Mouse (Mus musculus): ENCODE measurements at regions not wholly inside any gene's neighbourhood (a gene's known extent, or its start where the extent isn't known, plus 50 kb on each side); places are given as distances from the start of the nearest gene placed in this dataset.

DNA sequence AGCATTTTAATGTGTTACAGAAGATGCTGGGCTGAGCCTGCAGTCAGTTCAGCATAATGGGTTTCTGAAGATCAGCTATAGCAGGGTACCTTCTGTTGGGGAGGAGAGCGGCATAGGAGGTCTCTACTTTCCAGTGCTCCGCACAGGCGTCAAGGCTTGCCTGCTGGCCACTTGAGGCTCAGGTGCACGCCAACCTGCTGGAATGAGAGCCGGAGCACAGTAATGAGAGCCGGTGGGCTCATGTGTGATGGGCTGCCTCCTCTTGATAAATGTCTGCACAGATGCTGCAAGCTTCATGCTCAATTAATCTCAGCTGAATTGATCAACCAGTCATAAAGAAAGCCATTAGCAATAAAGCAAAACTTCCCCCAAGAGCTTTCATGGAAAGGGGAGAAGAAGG is 290.6 kb downstream of the Foxo1 start:
- Histone ChIP-seq H3K4me1 (ENCODE audit: control insufficient read depth, insufficient read depth, low read length) (no peaks in the 10 kb centered on the region), H3K4me2 (ENCODE audit: low read length) (no peak overlapping the region), H3K4me3 (ENCODE audit: low read depth, low read length) (no peak overlapping the region), H3K27ac (ENCODE audit: low read depth, low read length) (no peak overlapping the region), H3K27me3 (replicated peaks; ENCODE audit: control insufficient read depth, insufficient read depth, low read length) (no peaks in the 10 kb centered on the region), H3K36me3 (ENCODE audit: control insufficient read depth, insufficient read depth, low read length) (no peaks in the 10 kb centered on the region), H3K9me3 (replicated peaks; ENCODE audit: control insufficient read depth, low read length) (no peaks in the 10 kb centered on the region), H3K9ac (ENCODE audit: low read length) (no peak overlapping the region)
- DNase-seq (ENCODE audit: low spot score) (peak; percentile 35), ATAC-seq (no peak)
- WGBS = 66% methylated on average over 6 of the region's 6 CpGs

DNA sequence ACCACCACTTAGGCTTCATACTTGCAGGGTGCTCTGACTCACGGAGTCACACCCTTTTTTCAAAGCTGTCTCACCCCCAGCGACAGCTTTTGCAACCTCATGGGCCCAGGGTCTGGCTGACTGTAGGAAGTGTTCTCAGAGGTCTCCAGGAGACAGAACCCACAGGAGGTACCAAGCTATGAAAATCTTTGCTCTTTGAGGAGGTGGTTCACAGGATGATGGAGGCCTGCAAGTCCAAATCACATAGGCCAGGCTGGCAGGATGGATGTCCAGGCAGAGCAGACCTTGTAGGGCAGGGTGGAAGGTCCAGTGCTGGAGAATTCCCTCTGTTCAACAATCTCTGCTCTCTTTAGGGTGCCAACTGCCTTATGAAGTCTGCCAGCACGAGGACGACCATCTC is 289.2 kb downstream of the Foxo1 start:
- H3K4me1 ChIP-seq (ENCODE audit: control insufficient read depth, insufficient read depth, low read length) = no peaks in the 10 kb centered on the region
- no peak overlapping the region for H3K27ac ChIP-seq (ENCODE audit: low read depth, low read length)
- no peak for DNase-seq (ENCODE audit: low spot score)
- no peak overlapping the region for H3K9ac ChIP-seq (ENCODE audit: low read length)
- no peak overlapping the region for H3K4me2 ChIP-seq (ENCODE audit: low read length)
- WGBS = 90% methylated on average over 4 of the region's 4 CpGs
- no peaks in the 10 kb centered on the region for H3K36me3 ChIP-seq (ENCODE audit: control insufficient read depth, insufficient read depth, low read length)
- H3K4me3 ChIP-seq (ENCODE audit: low read depth, low read length) = no peak overlapping the region
- no peaks in the 10 kb centered on the region for H3K27me3 ChIP-seq (replicated peaks; ENCODE audit: control insufficient read depth, insufficient read depth, low read length)
- H3K9me3 ChIP-seq (replicated peaks; ENCODE audit: control insufficient read depth, low read length) = no peaks in the 10 kb centered on the region
- no peak for ATAC-seq

DNA sequence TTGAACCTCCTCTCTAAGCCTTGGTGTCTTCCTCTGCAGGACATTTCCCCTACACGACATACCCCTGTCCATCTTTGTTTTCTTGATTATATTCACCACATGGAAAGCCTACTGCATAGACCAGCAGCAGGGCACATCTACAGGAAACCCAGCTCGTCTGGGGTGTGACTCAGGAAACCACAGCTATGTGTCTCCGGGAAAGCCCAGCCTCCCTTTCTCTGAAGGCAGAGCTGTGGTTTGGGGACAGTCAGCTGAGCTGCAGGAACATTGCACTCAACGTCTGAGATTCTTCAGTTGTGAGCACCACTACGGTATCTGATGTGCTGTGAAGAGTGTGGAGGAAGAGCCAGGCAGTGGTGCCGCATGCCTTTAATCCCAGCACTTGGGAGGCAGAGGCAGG is 286.9 kb downstream of the Foxo1 start:
- 90% methylated on average over 6 of the region's 6 CpGs for WGBS
- Histone ChIP-seq H3K9me3 (replicated peaks; ENCODE audit: control insufficient read depth, low read length) (no peaks in the 10 kb centered on the region; the same call in 1 of the 2 replicates), H3K4me3 (ENCODE audit: low read depth, low read length) (no peak overlapping the region), H3K27ac (ENCODE audit: low read depth, low read length) (no peak overlapping the region), H3K4me2 (ENCODE audit: low read length) (no peak overlapping the region), H3K9ac (ENCODE audit: low read length) (no peak overlapping the region), H3K36me3 (ENCODE audit: control insufficient read depth, insufficient read depth, low read length) (no peaks in the 10 kb centered on the region), H3K27me3 (replicated peaks; ENCODE audit: control insufficient read depth, insufficient read depth, low read length) (no peaks in the 10 kb centered on the region), H3K4me1 (ENCODE audit: control insufficient read depth, insufficient read depth, low read length) (no peaks in the 10 kb centered on the region)
- DNase-seq (ENCODE audit: low spot score) (no peak), ATAC-seq (no peak)

DNA sequence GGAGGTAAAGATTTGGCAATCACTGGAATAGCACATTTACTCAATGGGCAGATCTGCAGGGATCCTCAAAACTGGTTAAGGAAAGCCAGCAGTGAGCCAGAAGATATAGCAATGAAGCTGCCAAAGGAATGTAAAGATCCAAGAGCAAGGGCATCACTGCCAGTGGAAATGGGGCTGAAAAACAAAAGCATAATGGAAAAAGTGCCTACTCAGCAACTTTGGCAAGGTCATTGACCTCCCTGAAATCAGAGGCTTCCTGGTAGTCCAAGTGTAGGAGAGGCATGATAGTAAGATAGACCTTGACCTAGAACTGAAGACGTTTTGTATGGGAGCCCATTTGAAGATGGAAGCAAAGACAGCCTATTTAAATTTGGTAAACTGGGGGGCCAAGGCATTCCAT is 286.4 kb downstream of the Foxo1 start:
- ATAC-seq (no peak), DNase-seq (ENCODE audit: low spot score) (no peak)
- Histone ChIP-seq H3K36me3 (ENCODE audit: control insufficient read depth, insufficient read depth, low read length) (no peaks in the 10 kb centered on the region), H3K27me3 (replicated peaks; ENCODE audit: control insufficient read depth, insufficient read depth, low read length) (no peaks in the 10 kb centered on the region), H3K27ac (ENCODE audit: low read depth, low read length) (no peak overlapping the region), H3K4me1 (ENCODE audit: control insufficient read depth, insufficient read depth, low read length) (no peaks in the 10 kb centered on the region), H3K9ac (ENCODE audit: low read length) (no peak overlapping the region), H3K4me2 (ENCODE audit: low read length) (no peak overlapping the region), H3K9me3 (replicated peaks; ENCODE audit: control insufficient read depth, low read length) (no peaks in the 10 kb centered on the region; the same call in 1 of the 2 replicates), H3K4me3 (ENCODE audit: low read depth, low read length) (no peak overlapping the region)
- 91% methylated on average over 1 of the region's 1 CpGs for WGBS

DNA sequence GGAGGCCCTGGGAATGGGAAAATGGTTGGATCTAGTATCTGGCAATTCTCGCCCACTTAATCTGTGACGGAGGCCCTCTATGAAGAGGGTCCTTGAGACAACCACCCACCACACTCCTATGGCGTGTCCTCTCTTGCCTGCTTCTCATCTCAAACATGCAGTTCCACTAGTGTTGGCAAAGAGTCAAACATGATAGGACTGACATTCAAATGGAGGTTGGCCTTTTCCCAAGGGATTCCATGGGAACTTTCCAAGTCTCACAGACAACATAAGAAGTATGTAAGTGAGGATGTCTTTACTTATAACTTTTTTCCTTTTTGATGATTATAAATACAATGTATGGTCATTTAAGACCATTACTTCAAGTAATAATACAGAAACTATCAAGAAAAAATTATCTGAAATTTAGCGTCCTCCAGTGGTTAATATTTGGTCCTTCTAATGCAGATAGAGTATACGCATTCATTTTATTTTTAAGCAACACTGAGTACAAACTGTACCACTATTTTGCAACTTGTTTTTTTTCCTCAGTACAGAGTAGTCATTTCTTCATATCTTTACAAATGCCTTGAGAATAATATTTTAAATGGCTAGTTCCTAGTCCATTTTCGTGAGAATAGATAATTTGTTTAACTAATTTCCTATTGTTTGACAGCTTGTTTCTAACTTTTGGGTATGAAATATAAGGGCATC is 280.2 kb downstream of the Foxo1 start:
- no peak overlapping the region for H3K9ac ChIP-seq (ENCODE audit: low read length)
- no peaks in the 10 kb centered on the region; the same call in 1 of the 2 replicates for H3K9me3 ChIP-seq (replicated peaks; ENCODE audit: control insufficient read depth, low read length)
- H3K4me2 ChIP-seq (ENCODE audit: low read length) = no peak overlapping the region
- H3K27ac ChIP-seq (ENCODE audit: low read depth, low read length) = no peak overlapping the region
- 89% methylated on average over 6 of the region's 6 CpGs for WGBS
- no peak for ATAC-seq
- H3K4me1 ChIP-seq (ENCODE audit: control insufficient read depth, insufficient read depth, low read length) = no peaks in the 10 kb centered on the region
- no peaks in the 10 kb centered on the region for H3K36me3 ChIP-seq (ENCODE audit: control insufficient read depth, insufficient read depth, low read length)
- peak; percentile 8 for DNase-seq (ENCODE audit: low spot score)
- H3K4me3 ChIP-seq (ENCODE audit: low read depth, low read length) = no peak overlapping the region
- no peaks in the 10 kb centered on the region for H3K27me3 ChIP-seq (replicated peaks; ENCODE audit: control insufficient read depth, insufficient read depth, low read length)

GRCm38 (mm10) chr3:52546035-52546434 is 277.9 kb downstream of the Foxo1 start:
- WGBS = 92% methylated on average over 5 of the region's 5 CpGs
- no peaks in the 10 kb centered on the region for H3K36me3 ChIP-seq (ENCODE audit: control insufficient read depth, insufficient read depth, low read length)
- no peak for DNase-seq (ENCODE audit: low spot score)

GRCm38 (mm10) chr3:52543006-52543405 is 274.9 kb downstream of the Foxo1 start:
- H3K9me3 ChIP-seq (replicated peaks; ENCODE audit: control insufficient read depth, low read length) = no peaks in the 10 kb centered on the region
- H3K4me2 ChIP-seq (ENCODE audit: low read length) = no peak overlapping the region
- ATAC-seq = no peak
- H3K27ac ChIP-seq (ENCODE audit: low read depth, low read length) = no peak overlapping the region
- no peak overlapping the region for H3K9ac ChIP-seq (ENCODE audit: low read length)
- H3K36me3 ChIP-seq (ENCODE audit: control insufficient read depth, insufficient read depth, low read length) = no peaks in the 10 kb centered on the region
- WGBS = 86% methylated on average over 6 of the region's 6 CpGs
- H3K4me1 ChIP-seq (ENCODE audit: control insufficient read depth, insufficient read depth, low read length) = no peaks in the 10 kb centered on the region
- no peak for DNase-seq (ENCODE audit: low spot score)
- no peaks in the 10 kb centered on the region for H3K27me3 ChIP-seq (replicated peaks; ENCODE audit: control insufficient read depth, insufficient read depth, low read length)
- no peak overlapping the region for H3K4me3 ChIP-seq (ENCODE audit: low read depth, low read length)

More at GRCm38 (mm10) chr3:52546035-52546434, 277.9 kb downstream of the Foxo1 start:
- H3K9me3 ChIP-seq (replicated peaks; ENCODE audit: control insufficient read depth, low read length) = no peaks in the 10 kb centered on the region; the same call in 1 of the 2 replicates
- H3K27me3 ChIP-seq (replicated peaks; ENCODE audit: control insufficient read depth, insufficient read depth, low read length) = no peaks in the 10 kb centered on the region
- ATAC-seq = no peak
- H3K4me1 ChIP-seq (ENCODE audit: control insufficient read depth, insufficient read depth, low read length) = no peaks in the 10 kb centered on the region
- no peak overlapping the region for H3K4me3 ChIP-seq (ENCODE audit: low read depth, low read length)
- H3K9ac ChIP-seq (ENCODE audit: low read length) = no peak overlapping the region
- H3K4me2 ChIP-seq (ENCODE audit: low read length) = no peak overlapping the region
- H3K27ac ChIP-seq (ENCODE audit: low read depth, low read length) = no peak overlapping the region

GRCm38 (mm10) chr3:52540862-52541380 is 272.8 kb downstream of the Foxo1 start:
- Histone ChIP-seq H3K36me3 (ENCODE audit: control insufficient read depth, insufficient read depth, low read length) (no peaks in the 10 kb centered on the region), H3K27me3 (replicated peaks; ENCODE audit: control insufficient read depth, insufficient read depth, low read length) (no peaks in the 10 kb centered on the region), H3K4me3 (ENCODE audit: low read depth, low read length) (no peak overlapping the region), H3K9ac (ENCODE audit: low read length) (no peak overlapping the region), H3K4me1 (ENCODE audit: control insufficient read depth, insufficient read depth, low read length) (no peaks in the 10 kb centered on the region; the same call in 1 of the 2 replicates), H3K27ac (ENCODE audit: low read depth, low read length) (no peak overlapping the region), H3K9me3 (replicated peaks; ENCODE audit: control insufficient read depth, low read length) (no peaks in the 10 kb centered on the region), H3K4me2 (ENCODE audit: low read length) (no peak overlapping the region)
- DNase-seq (ENCODE audit: low spot score) (no peak), ATAC-seq (no peak)
- WGBS = 15% methylated on average over 9 of the region's 9 CpGs

DNA sequence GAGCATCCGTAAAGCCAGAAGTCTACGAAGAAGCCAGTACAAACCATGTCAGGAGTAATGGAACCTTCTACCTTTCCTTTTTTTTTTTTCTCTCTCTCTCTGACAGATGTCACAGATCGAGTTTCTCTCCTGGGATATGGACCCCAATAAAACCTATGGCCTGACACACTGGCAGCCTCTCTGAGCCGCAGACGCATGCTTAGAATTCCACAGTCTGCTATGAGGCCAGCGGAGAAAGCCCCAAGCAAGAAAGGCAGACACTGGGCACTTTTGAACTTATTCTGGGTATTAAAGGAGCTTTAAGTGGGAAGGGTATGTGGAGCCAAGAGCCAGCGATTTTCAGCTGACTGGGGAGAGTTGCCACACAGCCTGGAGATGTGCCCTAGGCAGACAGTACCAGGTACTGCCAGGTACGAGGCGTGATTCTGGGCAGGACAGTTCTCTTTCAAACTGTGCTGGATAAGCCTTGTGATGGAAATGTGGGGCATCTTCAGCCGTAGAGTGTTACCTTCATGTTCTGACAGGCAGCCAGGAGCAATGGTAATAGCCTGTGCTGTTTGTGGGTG is 271.8 kb downstream of the Foxo1 start:
- no peak for ATAC-seq
- Histone ChIP-seq H3K36me3 (ENCODE audit: control insufficient read depth, insufficient read depth, low read length) (no peaks in the 10 kb centered on the region), H3K27ac (ENCODE audit: low read depth, low read length) (no peak overlapping the region), H3K9me3 (replicated peaks; ENCODE audit: control insufficient read depth, low read length) (no peaks in the 10 kb centered on the region), H3K4me2 (ENCODE audit: low read length) (no peak overlapping the region), H3K4me3 (ENCODE audit: low read depth, low read length) (no peak overlapping the region), H3K4me1 (ENCODE audit: control insufficient read depth, insufficient read depth, low read length) (peaks cover 5% of the 10 kb centered on the region), H3K27me3 (replicated peaks; ENCODE audit: control insufficient read depth, insufficient read depth, low read length) (no peaks in the 10 kb centered on the region), H3K9ac (ENCODE audit: low read length) (no peak overlapping the region)
- no peak for DNase-seq (ENCODE audit: low spot score)
- WGBS = 71% methylated on average over 10 of the region's 10 CpGs
